In the genomic region with DNA sequence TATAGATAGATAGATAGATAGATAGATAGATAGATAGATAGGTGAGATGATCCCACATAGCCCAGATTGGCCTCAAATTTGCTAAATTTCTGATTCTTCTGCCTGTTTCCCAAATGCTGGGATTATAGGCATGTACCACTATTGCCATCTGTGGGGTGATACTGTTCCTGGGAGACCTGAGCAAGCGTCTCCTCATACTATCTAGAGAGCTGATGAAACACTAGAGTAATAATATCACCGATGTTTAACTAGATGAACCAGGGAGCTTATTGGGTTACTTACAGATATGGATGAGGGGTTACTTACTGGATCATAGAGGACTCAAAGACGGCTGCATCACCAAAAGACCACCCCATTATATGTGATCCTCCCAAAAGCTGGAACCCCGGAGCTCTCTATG, we compare ENCODE assay signal across 24 mouse cellular contexts. TPM values are rescaled to one million over a fixed set of nuclear protein-coding genes. Genes with fewer than 3 reads are reported as not detected.
DNase-seq lines count a peak whose midpoint lies in the region; ATAC-seq and TF ChIP-seq lines count a peak whose summit lies in the region.
"Had no signal": no experiment of that assay in that cellular context is flagged by ENCODE, and none has a peak within 500 bp of the region (broad histone marks: within the 10 kb centered on the region; RNA-seq: fewer than 3 reads in every experiment).

No protein-coding gene starts in this region.

- no peak overlapping the region for H3K4me3 ChIP-seq in intestine, embryonic 16.5 days (ENCODE audit: low read length)
- H3K4me3 ChIP-seq in intestine, embryonic 15.5 days (replicated peaks), result no peak overlapping the region
- no peak overlapping the region for H3K4me3 ChIP-seq in myocyte
- H3K4me3 ChIP-seq: embryonic facial prominence, embryonic 13.5 days; embryonic facial prominence, embryonic 15.5 days; erythroblast, embryonic 14.5 days; forebrain, embryonic 10.5 days; forebrain, embryonic 12.5 days had no signal

- 80% methylated on average over 4 of the region's 4 CpGs for WGBS in intestine, embryonic 16.5 days
- WGBS in intestine, embryonic 15.5 days, result 73% methylated on average over 4 of the region's 4 CpGs

- no peak overlapping the region for H3K4me2 ChIP-seq in intestine, embryonic 16.5 days (ENCODE audit: low read depth, low read length)
- no peak overlapping the region for H3K4me2 ChIP-seq in intestine, embryonic 15.5 days (replicated peaks)
- no peak overlapping the region for H3K4me2 ChIP-seq in myocyte (ENCODE audit: low read depth)
- H3K4me2 ChIP-seq: embryonic facial prominence, embryonic 13.5 days; embryonic facial prominence, embryonic 15.5 days; forebrain, embryonic 12.5 days had no signal

- no peaks in the 10 kb centered on the region for H3K79me2 ChIP-seq in myocyte (ENCODE audit: control insufficient read depth, insufficient read depth)

- H3ac ChIP-seq in myocyte (ENCODE audit: control insufficient read depth, insufficient read length), result no peak overlapping the region

- H3K36me3 ChIP-seq in intestine, embryonic 16.5 days (ENCODE audit: control insufficient read depth, insufficient read depth, low read length), result no peaks in the 10 kb centered on the region
- no peaks in the 10 kb centered on the region for H3K36me3 ChIP-seq in intestine, embryonic 15.5 days
- no peaks in the 10 kb centered on the region for H3K36me3 ChIP-seq in myocyte (ENCODE audit: control insufficient read depth, insufficient read depth)
- H3K36me3 ChIP-seq: embryonic facial prominence, embryonic 13.5 days; embryonic facial prominence, embryonic 15.5 days; forebrain, embryonic 10.5 days; forebrain, embryonic 12.5 days had no signal

- intact Hi-C loops in heart, postnatal 10 days (cut with DNase I), result no loop called here

- H3K27me3 ChIP-seq in intestine, embryonic 16.5 days (replicated peaks; ENCODE audit: control insufficient read depth, insufficient read depth, low read length), result no peaks in the 10 kb centered on the region
- H3K27me3 ChIP-seq in intestine, embryonic 15.5 days (replicated peaks), result no peaks in the 10 kb centered on the region
- H3K27me3 ChIP-seq in myocyte (ENCODE audit: control insufficient read depth, insufficient read depth, insufficient read length), result no peaks in the 10 kb centered on the region
- H3K27me3 ChIP-seq: embryonic facial prominence, embryonic 13.5 days; embryonic facial prominence, embryonic 15.5 days; forebrain, embryonic 12.5 days; Patski had no signal

- H3K4me1 ChIP-seq in intestine, embryonic 16.5 days (ENCODE audit: control insufficient read depth, insufficient read depth, low read length), result no peaks in the 10 kb centered on the region
- H3K4me1 ChIP-seq in intestine, embryonic 15.5 days (replicated peaks), result no peaks in the 10 kb centered on the region

- H3K27ac ChIP-seq in intestine, embryonic 16.5 days (ENCODE audit: low read length), result no peak overlapping the region
- no peak overlapping the region for H3K27ac ChIP-seq in intestine, embryonic 15.5 days
- H3K27ac ChIP-seq: embryonic facial prominence, embryonic 13.5 days; embryonic facial prominence, embryonic 15.5 days; forebrain, embryonic 10.5 days; forebrain, embryonic 12.5 days had no signal

- no peak for ATAC-seq in intestine, embryonic 16.5 days
- ATAC-seq in intestine, embryonic 15.5 days, result no peak
- ATAC-seq: activated CD4-positive, CD25-positive, alpha-beta regulatory T cell, adult 4 months; forebrain, embryonic 14.5 days; forebrain, embryonic 16.5 days; Patski had no signal

- peak; percentile 46 for DNase-seq in heart, adult 11 months
- DNase-seq in heart, postnatal 10 days, result no peak
- no peak for DNase-seq in urinary bladder, postnatal 4 days (ENCODE audit: low spot score in 2 of 2)
- DNase-seq: adrenal gland, adult 8-10 months; adrenal gland, postnatal 14 days; adrenal gland, postnatal 36 days; cerebellum, adult 11-12 months; cerebellum, adult 2 months; cerebellum, adult 9-11 months; cerebellum, postnatal 25 days; embryo, embryonic 11 days had no signal

- no peak for TF ChIP-seq POLR2A in myocyte (IDR thresholded peaks at IDR 0.05; ENCODE audit: insufficient read length, low read depth)

- no peaks in the 10 kb centered on the region for H3K9me3 ChIP-seq in intestine, embryonic 16.5 days (ENCODE audit: control insufficient read depth, low read length)
- no peaks in the 10 kb centered on the region for H3K9me3 ChIP-seq in intestine, embryonic 15.5 days
- H3K9me3 ChIP-seq: embryonic facial prominence, embryonic 13.5 days; embryonic facial prominence, embryonic 15.5 days; forebrain, embryonic 10.5 days; forebrain, embryonic 12.5 days had no signal

- H3K9ac ChIP-seq in intestine, embryonic 16.5 days (ENCODE audit: low read depth, low read length), result 0 out of 2 replicates have a peak overlapping the region, but pooled peaks have one; percentile 17
- H3K9ac ChIP-seq in intestine, embryonic 15.5 days, result no peak overlapping the region
- H3K9ac ChIP-seq: embryonic facial prominence, embryonic 13.5 days; embryonic facial prominence, embryonic 15.5 days; forebrain, embryonic 12.5 days had no signal

TF ChIP-seq in myocyte, 11 proteins besides CTCF, POLR2A, EP300 and RAD21:
- TF ChIP-seq CEBPB (IDR thresholded peaks at IDR 0.05; ENCODE audit: insufficient read depth, poor library complexity, severe bottlenecking), result peak; percentile 63; the same call in 1 of the 2 replicates
- no peak for TF ChIP-seq REST (IDR thresholded peaks at IDR 0.05; ENCODE audit: insufficient read depth, insufficient read length)

RNA-seq across cellular contexts. Expression of a gene that starts 24.5 kb away (rescaled TPM):
- total RNA-seq in heart, postnatal 10 days (2021), result under 1 TPM; 0.10 to 0.47 TPM
- 0.53 and 0.70 TPM in 2 replicates for polyA plus RNA-seq in intestine, embryonic 16.5 days (2015; fragmentation: Nextera tagmentation; extraction: Ambion mirVana)
- 0.37 and 0.96 TPM in 2 replicates for polyA plus RNA-seq in intestine, embryonic 15.5 days (2015; fragmentation: Nextera tagmentation; extraction: Ambion mirVana)
- polyA plus RNA-seq in myocyte (2012; fragmentation: generic; extraction: Trizol), result 0.13 TPM
- polyA plus RNA-seq: C2C12; erythroblast, embryonic 14.5 days; forebrain, embryonic 10.5 days had no signal

RNA-seq across cellular contexts. Expression of a gene that starts 24.6 kb away (rescaled TPM):
- total RNA-seq in heart, postnatal 10 days (2021), result 1 to 10 TPM; 3.7 to 4.4 TPM
- polyA plus RNA-seq in intestine, embryonic 16.5 days (2015; fragmentation: Nextera tagmentation; extraction: Ambion mirVana), result 4.7 and 5.3 TPM in 2 replicates
- polyA plus RNA-seq in intestine, embryonic 15.5 days (2015; fragmentation: Nextera tagmentation; extraction: Ambion mirVana), result 6.3 and 7.0 TPM in 2 replicates
- polyA plus RNA-seq in myocyte (2012; fragmentation: generic; extraction: Trizol), result 3.5 TPM
